Mouse (Mus musculus): ENCODE measurements around the gene Pard3.

Pard3 gene

GRCm38 (mm10) chr8:127222361-127222760, 158.7 kb downstream of the Pard3 start:
- DNase-seq (ENCODE audit: inconsistent age in 2 of 2, low spot score in 1 of 2): no peak

DNA sequence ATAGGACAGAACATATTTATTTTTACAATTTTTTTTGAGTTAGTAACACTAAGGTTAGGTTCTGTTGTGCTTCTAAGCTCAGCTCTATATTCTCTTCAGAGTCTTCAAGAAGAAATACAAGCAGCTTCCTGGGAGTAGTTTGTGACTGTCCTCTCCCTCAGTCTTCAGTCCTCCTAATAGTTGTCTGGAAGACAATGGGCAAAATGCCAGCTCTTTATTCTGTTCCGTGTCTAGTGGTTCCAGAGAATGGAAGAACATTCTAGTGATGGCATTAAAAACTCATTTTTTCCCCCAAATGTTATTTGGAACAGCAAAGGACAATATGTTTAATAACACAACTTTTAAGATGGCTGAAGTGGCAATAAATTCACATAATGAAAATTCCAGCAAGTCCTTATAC, 163.3 kb downstream of the Pard3 start:
- DNase-seq (ENCODE audit: inconsistent age in 2 of 2, low spot score in 1 of 2): peak in 1 of 2 experiments; percentile 35

DNA sequence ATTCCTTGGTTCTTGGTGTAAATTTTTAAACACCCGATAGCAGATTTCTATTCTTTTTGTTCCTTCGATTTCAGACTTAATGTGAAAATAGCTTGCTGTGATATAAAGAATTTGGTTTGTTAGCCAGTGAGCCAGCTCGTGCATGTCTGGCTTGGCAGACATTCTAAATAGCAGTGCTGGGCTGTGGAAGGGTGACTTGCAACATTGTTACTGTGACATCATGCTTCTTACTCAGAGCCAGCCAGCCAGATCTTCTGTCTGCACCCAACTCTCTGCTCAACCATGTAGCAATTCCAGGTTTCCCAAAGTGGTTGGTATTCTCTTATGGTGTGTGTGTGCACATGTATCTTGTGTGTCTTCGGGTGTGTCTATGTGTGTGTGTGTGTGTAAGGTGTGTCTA, 163.7 kb downstream of the Pard3 start:
- peak; percentile 34 to 79 for DNase-seq (ENCODE audit: inconsistent age in 2 of 2, low spot score in 1 of 2)

GRCm38 (mm10) chr8:127229325-127230232, 165.9 kb downstream of the Pard3 start:
- DNase-seq (ENCODE audit: inconsistent age in 2 of 2, low spot score in 1 of 2): no peak

DNA sequence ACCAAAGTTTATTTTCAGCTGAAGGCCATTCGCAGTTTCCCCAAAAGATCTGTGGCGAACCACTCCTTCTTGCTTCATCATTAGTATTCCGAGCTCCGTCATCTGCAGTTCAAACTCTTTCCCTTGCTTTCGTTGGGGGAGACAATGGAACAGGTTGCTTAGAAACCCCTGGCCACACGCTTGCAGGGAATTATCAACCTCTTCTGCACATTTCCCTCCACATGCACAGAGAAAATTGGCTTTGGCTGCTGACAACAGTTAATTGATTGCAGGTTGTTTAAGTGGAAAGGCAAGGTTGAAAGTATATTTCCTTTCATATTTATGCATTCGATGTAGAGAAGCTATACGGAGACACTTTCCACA, 166.5 kb downstream of the Pard3 start:
- no peak for DNase-seq (ENCODE audit: inconsistent age in 2 of 2, low spot score in 1 of 2)

DNA sequence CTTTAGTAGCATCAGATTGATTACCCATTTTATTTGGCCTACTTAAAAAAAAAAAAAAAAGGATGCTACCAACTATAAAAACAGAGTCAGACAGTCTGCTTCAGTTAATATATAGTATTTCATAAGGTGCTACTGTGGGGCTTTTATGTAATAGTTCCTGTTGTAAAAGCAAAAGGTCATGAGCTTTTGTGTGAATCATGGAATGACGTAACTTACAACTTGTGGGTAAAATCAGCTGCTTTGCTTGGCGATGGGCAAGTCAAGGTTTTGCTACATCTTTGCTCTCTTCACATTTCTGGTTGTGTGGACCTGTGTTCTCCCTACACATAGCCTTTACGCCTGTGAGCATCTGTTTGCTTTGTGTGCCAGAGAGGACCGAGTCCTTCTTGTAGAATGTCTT, 179.7 kb downstream of the Pard3 start:
- peak in 1 of 2 experiments; percentile 68 for DNase-seq (ENCODE audit: inconsistent age in 2 of 2, low spot score in 1 of 2)

- DNase-seq (ENCODE audit: inconsistent age in 2 of 2, low spot score in 1 of 2): peak; percentile 42 to 71
Observed at GRCm38 (mm10) chr8:127243841-127244240, 180.1 kb downstream of the Pard3 start.

- peak; percentile 35 to 47 for DNase-seq (ENCODE audit: inconsistent age in 2 of 2, low spot score in 1 of 2)
Observed at GRCm38 (mm10) chr8:127250746-127251145, 187.1 kb downstream of the Pard3 start.

DNA sequence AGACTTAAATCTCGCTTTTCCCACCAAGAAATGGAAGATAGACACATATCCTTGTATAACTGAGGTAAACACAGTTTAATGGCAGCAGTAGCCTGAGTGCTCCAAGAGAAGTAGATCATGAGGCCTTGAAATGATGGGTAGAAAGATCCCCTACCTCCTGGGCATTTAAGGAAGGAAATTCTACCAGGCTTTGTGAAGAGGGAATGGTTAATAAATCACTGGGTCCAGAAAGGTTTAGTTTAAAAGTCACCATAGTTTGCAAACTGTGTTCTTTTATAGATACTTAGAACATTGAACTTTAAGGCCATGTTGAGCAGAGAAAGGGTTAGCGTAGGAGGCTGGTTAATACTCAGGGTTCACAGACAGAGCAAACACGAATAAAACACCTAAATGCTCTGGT, 187.8 kb downstream of the Pard3 start:
- no peak for DNase-seq (ENCODE audit: inconsistent age in 2 of 2, low spot score in 1 of 2)

GRCm38 (mm10) chr8:127251985-127252384, 188.3 kb downstream of the Pard3 start:
- no peak for DNase-seq (ENCODE audit: inconsistent age in 2 of 2, low spot score in 1 of 2)

- DNase-seq (ENCODE audit: inconsistent age in 2 of 2, low spot score in 1 of 2): no peak
Observed at GRCm38 (mm10) chr8:127254625-127255024, 190.9 kb downstream of the Pard3 start.

DNA sequence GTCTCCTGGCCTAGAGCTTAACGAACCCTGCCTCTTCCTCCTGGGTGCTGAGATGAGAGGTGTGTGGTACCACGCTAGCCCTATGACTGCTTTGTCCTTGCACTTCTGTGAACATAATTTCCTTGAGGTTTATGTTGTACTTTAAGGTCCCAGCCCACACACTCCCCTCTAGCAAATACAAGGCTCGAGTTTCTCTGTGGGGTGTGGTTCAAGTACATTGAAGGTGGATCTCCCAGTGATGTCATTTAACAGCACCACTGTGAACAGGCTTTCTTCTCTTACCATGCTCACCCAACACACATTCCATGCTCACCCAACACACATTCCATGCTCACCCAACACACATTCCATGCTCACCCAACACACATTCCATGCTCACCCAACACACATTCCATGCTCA, 193.4 kb downstream of the Pard3 start:
- no peak for DNase-seq (ENCODE audit: inconsistent age in 2 of 2, low spot score in 1 of 2)

- no peak for DNase-seq (ENCODE audit: inconsistent age in 2 of 2, low spot score in 1 of 2)
Observed at GRCm38 (mm10) chr8:127261051-127261450, 197.4 kb downstream of the Pard3 start.

DNA sequence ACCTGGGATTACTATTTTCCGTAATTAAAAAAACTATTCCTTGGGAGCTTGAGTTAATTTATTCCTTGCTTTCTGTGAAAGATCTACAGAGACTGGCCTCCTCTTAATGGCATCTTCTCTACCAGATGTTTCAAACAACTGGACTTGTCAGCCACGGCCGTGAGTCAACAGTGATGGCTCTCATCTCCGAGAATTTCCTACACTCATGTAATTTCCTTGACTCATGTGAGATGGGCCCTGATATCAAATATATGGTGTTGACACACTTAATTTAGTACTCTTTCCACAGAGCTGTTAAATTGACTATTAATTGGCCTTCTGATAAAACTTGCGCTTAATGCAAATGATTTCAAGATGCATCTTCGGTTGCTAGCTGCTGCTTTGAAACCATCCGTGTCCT, 198.3 kb downstream of the Pard3 start:
- DNase-seq (ENCODE audit: inconsistent age in 2 of 2, low spot score in 1 of 2): no peak

GRCm38 (mm10) chr8:127262436-127262835, 198.7 kb downstream of the Pard3 start:
- no peak for DNase-seq (ENCODE audit: inconsistent age in 2 of 2, low spot score in 1 of 2)

DNA sequence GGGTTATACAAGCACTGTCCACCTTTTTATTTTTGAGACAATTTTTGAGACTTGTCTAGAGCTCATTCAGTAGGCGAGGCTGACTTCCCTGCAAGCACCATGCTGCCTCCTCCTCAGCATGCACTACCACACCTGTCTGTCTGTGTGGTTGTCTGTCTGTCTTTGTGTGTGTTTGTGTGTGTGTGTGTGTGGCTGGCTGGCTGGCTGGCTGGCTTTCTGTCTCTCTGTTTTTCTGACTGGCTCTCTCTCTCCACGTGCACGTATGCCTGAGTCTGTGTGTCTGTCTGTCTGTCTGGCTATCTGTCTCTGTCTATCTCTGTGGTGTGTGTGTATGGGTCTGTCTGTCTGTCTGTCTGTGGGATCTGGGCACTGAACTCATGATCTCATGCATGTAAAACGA, 199.2 kb downstream of the Pard3 start:
- DNase-seq (ENCODE audit: inconsistent age in 2 of 2, low spot score in 1 of 2): no peak

DNA sequence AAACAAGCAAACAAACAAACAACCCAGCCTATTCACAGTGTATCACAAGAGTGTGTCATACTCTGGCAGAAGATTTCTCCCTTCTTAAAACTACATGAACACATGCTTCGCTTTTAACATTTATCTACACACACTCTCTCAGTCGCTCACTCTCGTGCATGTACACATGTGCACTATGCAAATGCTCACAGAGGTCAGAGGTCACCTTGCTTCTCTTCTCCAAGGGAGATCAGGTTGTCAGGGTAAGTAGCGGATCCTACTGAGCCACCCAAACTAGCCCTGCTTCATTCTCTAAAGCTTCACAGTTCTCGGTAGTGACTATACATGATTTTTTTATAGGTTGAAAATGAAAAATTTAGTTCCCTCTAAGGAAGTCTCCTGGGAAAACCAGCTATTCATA, 199.8 kb downstream of the Pard3 start:
- no peak for DNase-seq (ENCODE audit: inconsistent age in 2 of 2, low spot score in 1 of 2)

- peak in 1 of 2 experiments; percentile 66 for DNase-seq (ENCODE audit: inconsistent age in 2 of 2, low spot score in 1 of 2)
Observed at GRCm38 (mm10) chr8:127264691-127265470, 201.2 kb downstream of the Pard3 start.

DNA sequence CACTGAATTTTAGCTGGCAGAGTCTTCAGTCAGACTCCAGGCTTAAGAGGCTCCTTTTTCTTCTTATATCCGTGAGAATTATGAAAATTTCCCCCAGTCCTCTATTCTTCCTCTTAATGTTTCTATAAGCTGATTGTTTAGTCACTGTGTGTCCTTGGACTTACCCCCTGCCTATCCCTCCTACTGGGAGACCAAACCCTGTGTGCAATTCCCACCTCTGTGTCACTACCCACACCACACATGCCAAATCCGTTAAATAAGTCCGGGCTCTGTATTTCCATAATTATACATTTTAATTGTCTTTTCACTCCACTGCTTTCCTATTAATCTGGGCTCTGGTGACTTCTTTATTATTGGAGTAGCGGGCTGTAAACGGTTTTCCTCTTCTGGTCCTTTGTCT, 203.1 kb downstream of the Pard3 start:
- DNase-seq (ENCODE audit: inconsistent age in 2 of 2, low spot score in 1 of 2): no peak

GRCm38 (mm10) chr8:127268239-127269024, 204.7 kb downstream of the Pard3 start:
- no peak for DNase-seq (ENCODE audit: inconsistent age in 2 of 2, low spot score in 1 of 2)

DNA sequence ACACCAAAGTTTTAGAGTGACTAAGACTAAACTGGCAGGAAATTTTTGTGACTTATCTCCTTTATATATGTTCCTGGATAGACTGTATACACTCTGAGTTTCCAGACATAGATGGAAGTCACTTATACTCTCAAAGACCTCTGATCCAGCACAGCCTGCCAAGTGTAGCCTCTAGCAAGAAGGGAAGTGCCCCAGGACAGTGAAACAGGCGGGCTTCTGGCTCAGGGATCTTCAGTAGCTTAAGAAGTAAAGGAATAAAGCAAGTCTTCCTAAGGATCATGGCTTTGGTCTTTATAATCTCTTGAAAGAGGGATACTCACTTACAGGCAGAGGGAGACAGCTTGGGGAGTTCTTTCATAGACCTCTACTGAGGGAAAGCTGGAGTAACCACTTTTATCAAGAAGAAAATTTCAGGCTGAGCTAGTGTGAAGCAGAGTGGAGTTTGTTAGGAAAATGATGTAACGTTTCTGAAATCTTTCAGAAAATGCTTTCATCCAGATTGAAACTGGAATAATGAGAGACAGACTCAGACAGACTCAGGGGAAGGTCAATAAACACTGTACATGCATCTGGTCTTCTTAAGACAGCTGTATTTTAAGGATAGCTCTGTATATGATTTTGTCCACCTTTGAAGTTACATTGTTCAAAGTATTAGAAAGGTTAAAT, 205.5 kb downstream of the Pard3 start:
- no peak for DNase-seq (ENCODE audit: inconsistent age in 2 of 2, low spot score in 1 of 2)

All from adrenal gland, adult (tissue).